Mouse (Mus musculus) thymus, adult 2 months (tissue): ENCODE measurements around the gene Mfsd6l. TPM values are rescaled to one million over a fixed set of nuclear protein-coding genes. Genes with fewer than 3 reads are reported as not detected.

Experiments
- DNase-seq: peaks from one replicate; pipeline ENCODE4 v3.0.0; 2021
- H3K27ac ChIP-seq: fragments of 200-500 bp; 2 replicates; pipeline ENCODE4 v1.5.1; 2012; ENCODE audit warnings: low read length, control low read depth; ENCODE audit not compliant: control insufficient read depth, insufficient read depth
- H3K27me3 ChIP-seq: fragments of 200-500 bp; 2 replicates; pipeline ENCODE4 v1.6.1; 2012; ENCODE audit warnings: mild to moderate bottlenecking, low read length, moderate library complexity, mixed read lengths; ENCODE audit not compliant: control insufficient read depth, insufficient read depth
- H3K36me3 ChIP-seq: fragments of 200-500 bp; 2 replicates; pipeline ENCODE4 v1.6.1; 2012; ENCODE audit warnings: mild to moderate bottlenecking, low read length, moderate library complexity; ENCODE audit not compliant: control insufficient read depth, insufficient read depth
- H3K4me1 ChIP-seq: fragments of 200-500 bp; replicated peaks from 2 replicates; pipeline ENCODE4 v1.6.1; 2012; ENCODE audit warnings: low read length; ENCODE audit not compliant: control insufficient read depth, insufficient read depth
- H3K4me3 ChIP-seq: fragments of 200-500 bp; 2 replicates; pipeline ENCODE4 v1.5.1; 2012; ENCODE audit warnings: mild to moderate bottlenecking, low read length, control low read depth, moderate library complexity; ENCODE audit not compliant: control insufficient read depth, insufficient read depth
- CTCF ChIP-seq: fragments of 200-500 bp; IDR thresholded peaks from 2 replicates; pipeline ENCODE4 v1.5.1; 2012; ENCODE audit warnings: mild to moderate bottlenecking, control low read depth, low read length, moderate library complexity, borderline replicate concordance; ENCODE audit not compliant: control insufficient read depth, poor library complexity, insufficient read depth; ENCODE audit errors: extremely low read depth
- POLR2A ChIP-seq: fragments of 200-500 bp; IDR thresholded peaks from 2 replicates; pipeline ENCODE4 v1.6.1; 2012; ENCODE audit warnings: mild to moderate bottlenecking, low read length, control low read depth, moderate library complexity; ENCODE audit not compliant: control insufficient read depth, poor library complexity, insufficient read depth; ENCODE audit errors: extremely low read depth
- WGBS: fragments of 180-500 bp; shearing (Covaris S2); methylation state at CpG from one replicate; pipeline ENCODE4 v1.1.7; 2018; 5-methylcytosine and 5-hydroxymethylcytosine counted together
- polyA plus RNA-seq: library from polyadenylated mRNA; depleted of rRNA; stranded (reverse); fragments of >200 nt; gene quantifications from 2 replicates; pipeline ENCODE4 v1.2.3, GENCODE M21; 2012; rRNA removed

Gene Mfsd6l
- 0.24 and 0.65 TPM in 2 replicates for polyA plus RNA-seq

DNA sequence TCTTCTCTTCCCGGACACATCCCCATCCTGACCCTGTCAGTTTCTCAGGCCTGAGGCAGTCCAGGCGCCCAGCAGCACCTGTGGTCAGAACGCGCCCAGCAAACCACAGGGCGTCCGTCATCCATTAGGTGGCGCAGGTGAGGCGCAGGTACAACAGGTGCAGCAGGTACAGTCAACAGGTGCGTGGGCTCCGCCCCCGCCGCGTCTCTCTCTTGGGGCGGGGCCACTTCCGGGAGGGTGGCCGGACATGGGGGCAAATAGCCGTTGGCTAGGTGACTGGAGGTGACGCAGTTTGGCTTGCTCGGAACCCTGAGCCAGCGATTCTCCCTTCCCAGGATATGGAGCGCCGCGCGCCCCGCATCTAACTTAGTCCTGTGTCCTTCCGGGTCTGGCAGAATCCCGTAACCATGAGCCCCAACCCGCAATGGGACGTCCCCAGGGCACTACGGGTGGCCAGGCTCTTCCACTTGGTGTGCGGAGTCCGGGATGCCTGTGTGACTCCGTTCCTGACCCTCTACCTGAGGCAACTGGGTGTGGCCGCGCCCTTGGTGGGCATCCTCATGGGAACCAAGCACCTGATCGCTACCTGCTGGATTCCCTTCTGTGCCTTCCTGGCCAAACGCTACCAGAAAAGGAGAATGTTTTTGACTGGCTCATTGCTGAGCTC lies at the start of gene Mfsd6l:
Mfsd6l (plus strand) TSS at position 269 of the 667 bp plus-strand sequence.
- no peaks in the 10 kb centered on the region for H3K27me3 ChIP-seq
- H3K36me3 ChIP-seq, result no peaks in the 10 kb centered on the region
- 44% methylated on average over 37 of the region's 37 CpGs for WGBS
- no peak within 1 kb of the TSS for H3K4me3 ChIP-seq
- no peak within 1 kb of the TSS for H3K27ac ChIP-seq
- DNase-seq, result no peak
- TF ChIP-seq POLR2A (no peak), CTCF (no peak)
- H3K4me1 ChIP-seq, result peaks cover 14% of the 10 kb centered on the region

GRCm38 (mm10) chr11:68507246-68507645 lies 48.7 kb upstream of the Mfsd6l start:
- no peak for DNase-seq
- no peak overlapping the region for H3K4me3 ChIP-seq
- H3K27me3 ChIP-seq, result no peaks in the 10 kb centered on the region
- H3K27ac ChIP-seq, result no peak overlapping the region
- 96% methylated on average over 7 of the region's 7 CpGs for WGBS
- H3K4me1 ChIP-seq, result no peaks in the 10 kb centered on the region
- H3K36me3 ChIP-seq, result no peaks in the 10 kb centered on the region
- TF ChIP-seq CTCF, result no peak
- TF ChIP-seq POLR2A, result no peak

- no peaks in the 10 kb centered on the region for H3K27me3 ChIP-seq
- H3K36me3 ChIP-seq, result no peaks in the 10 kb centered on the region
- TF ChIP-seq CTCF (no peak), POLR2A (no peak)
- no peak overlapping the region for H3K27ac ChIP-seq
- no peaks in the 10 kb centered on the region for H3K4me1 ChIP-seq
- H3K4me3 ChIP-seq, result no peak overlapping the region
- 86% methylated on average over 5 of the region's 5 CpGs for WGBS
- no peak for DNase-seq
These were observed 47.4 kb upstream of the Mfsd6l start for GRCm38 (mm10) chr11:68508619-68509018.

GRCm38 (mm10) chr11:68509194-68509593 lies 46.8 kb upstream of the Mfsd6l start:
- Histone ChIP-seq H3K27me3 (no peaks in the 10 kb centered on the region), H3K36me3 (no peaks in the 10 kb centered on the region), H3K27ac (no peak overlapping the region), H3K4me1 (no peaks in the 10 kb centered on the region), H3K4me3 (no peak overlapping the region)
- WGBS, result 17% methylated on average over 2 of the region's 2 CpGs
- DNase-seq, result no peak
- TF ChIP-seq CTCF, result no peak
- TF ChIP-seq POLR2A, result no peak

- Histone ChIP-seq H3K27ac (no peak overlapping the region), H3K4me1 (no peaks in the 10 kb centered on the region)
- 75% methylated on average over 3 of the region's 3 CpGs for WGBS
These were observed 42.0 kb upstream of the Mfsd6l start for GRCm38 (mm10) chr11:68513969-68514368.

DNA sequence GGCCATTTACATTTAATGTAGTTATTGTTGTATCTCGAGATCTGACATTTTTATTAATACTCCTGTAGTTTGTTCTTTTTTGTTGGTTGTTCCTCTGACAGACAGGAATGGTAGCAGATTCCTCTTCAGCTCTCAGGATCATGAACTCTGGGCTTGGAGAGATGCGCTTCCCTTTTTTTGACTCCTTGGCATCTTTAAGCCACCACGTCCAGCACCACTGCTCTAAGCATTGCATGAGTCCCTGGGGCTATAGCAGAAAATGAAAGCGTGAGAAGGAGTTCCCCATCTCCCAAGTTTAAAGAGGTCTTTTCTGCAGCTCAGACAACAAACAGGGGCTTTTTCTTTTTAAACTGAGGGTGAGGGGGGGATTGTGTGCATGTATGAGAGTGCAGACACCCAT lies 36.6 kb upstream of the Mfsd6l start:
- 81% methylated on average over 4 of the region's 4 CpGs for WGBS
- no peak for DNase-seq
- Histone ChIP-seq H3K36me3 (no peaks in the 10 kb centered on the region), H3K4me1 (peaks cover 8% of the 10 kb centered on the region), H3K4me3 (no peak overlapping the region), H3K27ac (no peak overlapping the region), H3K27me3 (no peaks in the 10 kb centered on the region)
- TF ChIP-seq CTCF, result no peak
- no peak for TF ChIP-seq POLR2A

More at GRCm38 (mm10) chr11:68513969-68514368, 42.0 kb upstream of the Mfsd6l start:
- no peak for DNase-seq
- no peak overlapping the region for H3K4me3 ChIP-seq
- no peaks in the 10 kb centered on the region for H3K27me3 ChIP-seq
- no peak for TF ChIP-seq CTCF
- no peak for TF ChIP-seq POLR2A
- no peaks in the 10 kb centered on the region for H3K36me3 ChIP-seq

- no peaks in the 10 kb centered on the region for H3K27me3 ChIP-seq
- WGBS, result 20% methylated on average over 5 of the region's 5 CpGs
- no peaks in the 10 kb centered on the region for H3K36me3 ChIP-seq
- no peak overlapping the region for H3K27ac ChIP-seq
- H3K4me1 ChIP-seq, result peaks cover 8% of the 10 kb centered on the region
- DNase-seq, result no peak
- TF ChIP-seq CTCF (no peak), POLR2A (no peak)
- no peak overlapping the region for H3K4me3 ChIP-seq
These were observed 36.2 kb upstream of the Mfsd6l start for GRCm38 (mm10) chr11:68519815-68520214.
